Mouse (Mus musculus) C2C12 (cell line): ENCODE results near the gene Trim15.

Experiments
- CTCF ChIP-seq: IDR thresholded peaks from one replicate; pipeline ENCODE4 v1.5.1; 2011; ENCODE audit not compliant: control insufficient read depth, insufficient read depth, insufficient read length
- FOSL1 ChIP-seq: IDR thresholded peaks from one replicate; pipeline ENCODE4 v1.8.0; 2011; ENCODE audit warnings: mild to moderate bottlenecking, low read length; ENCODE audit not compliant: poor library complexity, insufficient read depth, severe bottlenecking
- MYOG ChIP-seq: IDR thresholded peaks from one replicate; pipeline ENCODE4 v1.6.1; 2011; ENCODE audit not compliant: control insufficient read depth, insufficient read length; ENCODE audit errors: extremely low read depth
- USF1 ChIP-seq: IDR thresholded peaks from one replicate; pipeline ENCODE4 v1.6.1; 2011; ENCODE audit warnings: low read depth, mild to moderate bottlenecking, control low read depth, moderate library complexity

- TF ChIP-seq MYOG (no peak), FOSL1 (no peak), CTCF (no peak), USF1 (no peak)
These were observed 18.1 kb downstream of the Trim15 start for GRCm38 (mm10) chr17:36848911-36849310.
